10 mouse cellular contexts compared by ENCODE assay signal in genomic region chr5:142650794-142651497, GRCm38 (mm10). TPM values are rescaled to one million over a fixed set of nuclear protein-coding genes. Genes with fewer than 3 reads are reported as not detected.
A peak's percentile ranks its signal among the peaks of the same experiment; 100 is the strongest.
DNase-seq lines count a peak whose midpoint lies in the region; ATAC-seq lines count a peak whose summit lies in the region.
"Had no signal": no experiment of that assay in that cellular context is flagged by ENCODE, and none has a peak within 500 bp of the region (broad histone marks: within the 10 kb centered on the region; RNA-seq: fewer than 3 reads in every experiment).

No protein-coding gene starts in this region.

- no peaks in the 10 kb centered on the region for H3K9me3 ChIP-seq in midbrain, embryonic 11.5 days (ENCODE audit: control insufficient read depth, low read length)
- H3K9me3 ChIP-seq in midbrain, embryonic 10.5 days (replicated peaks): no peaks in the 10 kb centered on the region
- H3K9me3 ChIP-seq in liver, embryonic 15.5 days (replicated peaks): no peaks in the 10 kb centered on the region
- no peaks in the 10 kb centered on the region for H3K9me3 ChIP-seq in stomach, embryonic 15.5 days
- H3K9me3 ChIP-seq in forebrain, embryonic 14.5 days (replicated peaks; ENCODE audit: control insufficient read depth, low read length): no peaks in the 10 kb centered on the region
- H3K9me3 ChIP-seq: embryonic facial prominence, embryonic 13.5 days had no signal

- ATAC-seq in midbrain, embryonic 11.5 days (ENCODE audit: low FRiP score): peak; percentile 40; the same call in 1 of the 2 replicates
- peak; percentile 81 for ATAC-seq in erythroblast, adult 5-6 weeks (replicated peaks; ENCODE audit: low FRiP score, poor library complexity, severe bottlenecking)
- ATAC-seq in liver, embryonic 15.5 days (ENCODE audit: insufficient read depth): peak; percentile 91
- ATAC-seq in stomach, embryonic 15.5 days (ENCODE audit: insufficient read depth, low FRiP score, low read depth): peak; percentile 85
- no peak for ATAC-seq in forebrain, embryonic 14.5 days

- no peak for DNase-seq in midbrain, embryonic 11.5 days (ENCODE audit: low spot score, missing footprints)
- DNase-seq in midbrain, embryonic 10.5 days (ENCODE audit: low spot score): no peak
- DNase-seq in forebrain, embryonic 14.5 days (ENCODE audit: low spot score): no peak
- DNase-seq in kidney, adult 8-10 months: no peak
- DNase-seq in layer of hippocampus, adult 8-10 months (ENCODE audit: low spot score in 2 of 2): no peak
- DNase-seq: cerebellum, adult 11-12 months had no signal

- no peak overlapping the region for H3K27ac ChIP-seq in midbrain, embryonic 11.5 days (ENCODE audit: low read depth, low read length)
- no peak overlapping the region for H3K27ac ChIP-seq in midbrain, embryonic 10.5 days (replicated peaks)
- H3K27ac ChIP-seq in liver, embryonic 15.5 days (replicated peaks): peak overlapping the region; percentile 90
- H3K27ac ChIP-seq in stomach, embryonic 15.5 days: no peak overlapping the region
- no peak overlapping the region for H3K27ac ChIP-seq in forebrain, embryonic 14.5 days (ENCODE audit: low read depth, low read length)
- H3K27ac ChIP-seq: embryonic facial prominence, embryonic 13.5 days had no signal

- H3K36me3 ChIP-seq in midbrain, embryonic 11.5 days (ENCODE audit: control insufficient read depth, insufficient read depth, low read length): peaks cover 2% of the 10 kb centered on the region
- peaks cover 33% of the 10 kb centered on the region for H3K36me3 ChIP-seq in midbrain, embryonic 10.5 days
- peaks cover 32% of the 10 kb centered on the region for H3K36me3 ChIP-seq in liver, embryonic 15.5 days (replicated peaks)
- H3K36me3 ChIP-seq in stomach, embryonic 15.5 days: peaks cover 2% of the 10 kb centered on the region; the same call in 1 of the 2 replicates
- H3K36me3 ChIP-seq in forebrain, embryonic 14.5 days (ENCODE audit: control insufficient read depth, insufficient read depth, low read length): peaks cover 9% of the 10 kb centered on the region

- H3K4me2 ChIP-seq in midbrain, embryonic 11.5 days: no peak overlapping the region
- H3K4me2 ChIP-seq in liver, embryonic 15.5 days: peak overlapping the region; percentile 65
- H3K4me2 ChIP-seq in stomach, embryonic 15.5 days: no peak overlapping the region
- H3K4me2 ChIP-seq in forebrain, embryonic 14.5 days (ENCODE audit: low read length): no peak overlapping the region
- H3K4me2 ChIP-seq: embryonic facial prominence, embryonic 13.5 days had no signal

- no peak overlapping the region for H3K9ac ChIP-seq in midbrain, embryonic 11.5 days (ENCODE audit: low read length)
- peak overlapping the region; percentile 25; the same call in 1 of the 2 replicates for H3K9ac ChIP-seq in liver, embryonic 15.5 days
- H3K9ac ChIP-seq in stomach, embryonic 15.5 days: no peak overlapping the region
- H3K9ac ChIP-seq in forebrain, embryonic 14.5 days (ENCODE audit: low read length): no peak overlapping the region
- H3K9ac ChIP-seq: embryonic facial prominence, embryonic 13.5 days had no signal

- WGBS in midbrain, embryonic 11.5 days: 80% methylated on average over 6 of the region's 6 CpGs
- 83% methylated on average over 6 of the region's 6 CpGs for WGBS in midbrain, embryonic 10.5 days
- WGBS in liver, embryonic 15.5 days (ENCODE audit: insufficient replicate concordance): 29% methylated on average over 6 of the region's 6 CpGs
- 52% methylated on average over 6 of the region's 6 CpGs for WGBS in stomach, embryonic 15.5 days
- WGBS in forebrain, embryonic 14.5 days: 86% methylated on average over 6 of the region's 6 CpGs

- H3K4me3 ChIP-seq in midbrain, embryonic 11.5 days (ENCODE audit: low read depth, low read length): no peak overlapping the region
- H3K4me3 ChIP-seq in midbrain, embryonic 10.5 days: no peak overlapping the region
- peak overlapping the region; percentile 24 for H3K4me3 ChIP-seq in liver, embryonic 15.5 days (replicated peaks)
- no peak overlapping the region for H3K4me3 ChIP-seq in stomach, embryonic 15.5 days (replicated peaks)
- H3K4me3 ChIP-seq in forebrain, embryonic 14.5 days (ENCODE audit: low read depth, low read length): no peak overlapping the region
- H3K4me3 ChIP-seq: embryonic facial prominence, embryonic 13.5 days had no signal

- no peaks in the 10 kb centered on the region for H3K27me3 ChIP-seq in midbrain, embryonic 11.5 days (ENCODE audit: control insufficient read depth, insufficient read depth, low read length)
- H3K27me3 ChIP-seq in midbrain, embryonic 10.5 days (ENCODE audit: low read depth, poor library complexity, severe bottlenecking): no peaks in the 10 kb centered on the region
- no peaks in the 10 kb centered on the region for H3K27me3 ChIP-seq in liver, embryonic 15.5 days
- H3K27me3 ChIP-seq in stomach, embryonic 15.5 days (replicated peaks): no peaks in the 10 kb centered on the region
- no peaks in the 10 kb centered on the region for H3K27me3 ChIP-seq in forebrain, embryonic 14.5 days (replicated peaks; ENCODE audit: control insufficient read depth, insufficient read depth, low read length)
- H3K27me3 ChIP-seq: embryonic facial prominence, embryonic 13.5 days had no signal

- peaks cover 12% of the 10 kb centered on the region for H3K4me1 ChIP-seq in midbrain, embryonic 11.5 days (ENCODE audit: control insufficient read depth, insufficient read depth, low read length)
- H3K4me1 ChIP-seq in midbrain, embryonic 10.5 days: peaks cover 22% of the 10 kb centered on the region
- H3K4me1 ChIP-seq in liver, embryonic 15.5 days (replicated peaks): peaks cover 75% of the 10 kb centered on the region
- peaks cover 4% of the 10 kb centered on the region; the same call in 1 of the 2 replicates for H3K4me1 ChIP-seq in stomach, embryonic 15.5 days
- H3K4me1 ChIP-seq in forebrain, embryonic 14.5 days (ENCODE audit: control insufficient read depth, insufficient read depth, low read length): no peaks in the 10 kb centered on the region

RNA-seq across cellular contexts. Expression of gene Wipi2, which starts 23.4 kb away (rescaled TPM):
- polyA plus RNA-seq in midbrain, embryonic 11.5 days (2014; fragmentation: Nextera tagmentation; extraction: Ambion mirVana): 53.1 and 55.7 TPM in 2 replicates
- polyA plus RNA-seq in midbrain, embryonic 10.5 days (2016; fragmentation: Nextera tagmentation; extraction: Ambion mirVana): 56.2 and 60.9 TPM in 2 replicates
- 50.6 and 60.9 TPM in 2 replicates for total RNA-seq in erythroblast, adult 5-6 weeks (2015; ENCODE audit: low replicate concordance)
- total RNA-seq in erythroblast, adult 5-6 weeks (2017; ENCODE audit: low replicate concordance): 115 and 134 TPM in 2 replicates
- polyA plus RNA-seq in liver, embryonic 15.5 days (2015; fragmentation: Nextera tagmentation; extraction: Ambion mirVana): 34.3 and 34.7 TPM in 2 replicates
- 38.8 and 38.9 TPM in 2 replicates for polyA plus RNA-seq in stomach, embryonic 15.5 days (2015; fragmentation: Nextera tagmentation; extraction: Ambion mirVana)
- 41.5 and 49.4 TPM in 2 replicates for polyA plus RNA-seq in forebrain, embryonic 14.5 days (2014; fragmentation: Nextera tagmentation; extraction: Ambion mirVana)
- total RNA-seq in layer of hippocampus, adult 8-10 months (2022): 100 to 1,000 TPM in 1 of 4 experiments, 10 to 100 TPM in 3; 87.7 to 101 (median 92.7) TPM

RNA-seq across cellular contexts. Expression of gene Slc29a4, which starts 41.4 kb away (rescaled TPM):
- 22.8 and 23.2 TPM in 2 replicates for polyA plus RNA-seq in midbrain, embryonic 11.5 days (2014; fragmentation: Nextera tagmentation; extraction: Ambion mirVana)
- polyA plus RNA-seq in midbrain, embryonic 10.5 days (2016; fragmentation: Nextera tagmentation; extraction: Ambion mirVana): 22.8 and 32.6 TPM in 2 replicates
- not detected in 2 replicates for total RNA-seq in erythroblast, adult 5-6 weeks (2015; ENCODE audit: low replicate concordance)
- total RNA-seq in erythroblast, adult 5-6 weeks (2017; ENCODE audit: low replicate concordance): not detected in 2 replicates
- 0.17 and 0.30 TPM in 2 replicates for polyA plus RNA-seq in liver, embryonic 15.5 days (2015; fragmentation: Nextera tagmentation; extraction: Ambion mirVana)
- polyA plus RNA-seq in stomach, embryonic 15.5 days (2015; fragmentation: Nextera tagmentation; extraction: Ambion mirVana): 7.2 and 7.4 TPM in 2 replicates
- 50.4 and 69.7 TPM in 2 replicates for polyA plus RNA-seq in forebrain, embryonic 14.5 days (2014; fragmentation: Nextera tagmentation; extraction: Ambion mirVana)
- 10 to 100 TPM; 35.4 to 39.1 (median 37.8) TPM for total RNA-seq in layer of hippocampus, adult 8-10 months (2022)

RNA-seq across cellular contexts. Expression of gene Mmd2, which starts 42.3 kb away (rescaled TPM):
- polyA plus RNA-seq in midbrain, embryonic 11.5 days (2014; fragmentation: Nextera tagmentation; extraction: Ambion mirVana): 8.4 and 9.1 TPM in 2 replicates
- polyA plus RNA-seq in midbrain, embryonic 10.5 days (2016; fragmentation: Nextera tagmentation; extraction: Ambion mirVana): 4.8 and 7.3 TPM in 2 replicates
- not detected in 2 replicates for total RNA-seq in erythroblast, adult 5-6 weeks (2015; ENCODE audit: low replicate concordance)
- not detected in 2 replicates for total RNA-seq in erythroblast, adult 5-6 weeks (2017; ENCODE audit: low replicate concordance)
- 18.7 and 22.0 TPM in 2 replicates for polyA plus RNA-seq in liver, embryonic 15.5 days (2015; fragmentation: Nextera tagmentation; extraction: Ambion mirVana)
- 3.6 and 4.2 TPM in 2 replicates for polyA plus RNA-seq in stomach, embryonic 15.5 days (2015; fragmentation: Nextera tagmentation; extraction: Ambion mirVana)
- 71.9 and 75.1 TPM in 2 replicates for polyA plus RNA-seq in forebrain, embryonic 14.5 days (2014; fragmentation: Nextera tagmentation; extraction: Ambion mirVana)
- 100 to 1,000 TPM; 134 to 158 (median 153) TPM for total RNA-seq in layer of hippocampus, adult 8-10 months (2022)
